Mouse (Mus musculus) heart, embryonic 13.5 days (tissue): Measurements from ENCODE around the gene Serpina3j. TPM values are rescaled to one million over a fixed set of nuclear protein-coding genes. Genes with fewer than 3 reads are reported as not detected.

ENCODE experiments used
- ATAC-seq: fragments of 200-750 bp; cut with Nextera tagmentation; 2 replicates; pipeline ENCODE4 v1.8.0; 2017; ENCODE audit warnings: moderate TSS enrichment; ENCODE audit not compliant: insufficient number of reproducible peaks, low FRiP score, low TSS enrichment; ENCODE audit errors: extremely low read depth
- H3K27ac ChIP-seq: fragments of 300-500 bp; sonication (generic); replicated peaks from 2 replicates; pipeline ENCODE4 v1.5.1; 2015; ENCODE audit warnings: moderate library complexity, mild to moderate bottlenecking, inconsistent platforms
- H3K27me3 ChIP-seq: fragments of 300-500 bp; sonication (generic); replicated peaks from 2 replicates; pipeline ENCODE4 v1.6.1; 2015; ENCODE audit warnings: mild to moderate bottlenecking, inconsistent platforms
- H3K36me3 ChIP-seq: fragments of 300-500 bp; sonication (generic); 2 replicates; pipeline ENCODE4 v1.6.1; 2015; ENCODE audit warnings: mild to moderate bottlenecking, inconsistent platforms
- H3K4me1 ChIP-seq: fragments of 300-500 bp; sonication (generic); 2 replicates; pipeline ENCODE4 v1.6.1; 2015; ENCODE audit warnings: inconsistent platforms
- H3K4me2 ChIP-seq: fragments of 300-500 bp; sonication (generic); 2 replicates; pipeline ENCODE4 v1.6.1; 2015; ENCODE audit warnings: inconsistent platforms, mild to moderate bottlenecking, moderate library complexity
- H3K4me3 ChIP-seq: fragments of 300-500 bp; sonication (generic); 2 replicates; pipeline ENCODE4 v1.5.1; 2015; ENCODE audit warnings: moderate library complexity, mild to moderate bottlenecking, inconsistent platforms
- H3K9ac ChIP-seq: fragments of 300-500 bp; sonication (generic); 2 replicates; pipeline ENCODE4 v1.6.1; 2015; ENCODE audit warnings: inconsistent platforms, mild to moderate bottlenecking, moderate library complexity
- H3K9me3 ChIP-seq: fragments of 300-500 bp; sonication (generic); 2 replicates; pipeline ENCODE4 v1.6.1; 2016; ENCODE audit warnings: inconsistent platforms
- WGBS: fragments of 180-500 bp; shearing (Covaris S2); methylation state at CpG from one replicate; pipeline ENCODE4 v1.1.7; 2015; ENCODE audit warnings: mixed read lengths; 5-methylcytosine and 5-hydroxymethylcytosine counted together
- polyA plus RNA-seq: library from polyadenylated mRNA; unstranded; fragments of >200 nt; fragmentation: Nextera tagmentation; extraction: Ambion mirVana; gene quantifications from 2 replicates; pipeline ENCODE4 v1.2.1, GENCODE M21; 2015

Serpina3j gene
- not detected in 2 replicates for polyA plus RNA-seq

GRCm38 (mm10) chr12:104314253-104314652, at the start of gene Serpina3j:
Gene Serpina3j, plus strand, starts transcription at chr12:104314553.
- Histone ChIP-seq H3K36me3 (no peaks in the 10 kb centered on the region), H3K9ac (no peak within 1 kb of the TSS), H3K4me1 (no peaks in the 10 kb centered on the region), H3K27ac (no peak within 1 kb of the TSS), H3K9me3 (peaks cover 15% of the 10 kb centered on the region; the same call in 1 of the 2 replicates), H3K4me2 (no peak within 1 kb of the TSS), H3K4me3 (no peak within 1 kb of the TSS), H3K27me3 (no peaks in the 10 kb centered on the region)
- whole genome bisulfite sequencing, result 55% methylated on average over 1 of the region's 1 CpGs
- ATAC-seq, result no peak

DNA sequence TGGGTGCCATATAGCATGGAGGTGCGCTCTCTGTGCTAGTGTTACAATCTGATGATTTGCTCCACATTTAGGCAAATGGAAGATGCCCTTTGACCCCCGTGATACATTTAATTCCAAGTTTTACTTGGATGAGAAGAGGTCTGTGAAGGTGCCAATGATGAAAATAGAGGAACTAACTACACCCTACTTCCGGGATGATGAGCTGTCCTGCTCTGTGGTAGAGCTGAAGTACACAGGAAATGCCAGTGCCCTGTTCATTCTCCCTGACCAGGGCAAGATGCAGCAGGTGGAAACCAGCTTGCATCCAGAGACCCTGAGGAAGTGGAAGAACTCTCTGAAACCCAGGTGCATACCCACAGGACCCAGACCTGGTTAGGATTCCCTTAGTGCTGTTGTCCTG, 48.0 kb upstream of the Serpina3j start:
- Histone ChIP-seq H3K4me3 (no peak overlapping the region), H3K9me3 (no peaks in the 10 kb centered on the region), H3K4me1 (peaks cover 7% of the 10 kb centered on the region), H3K36me3 (no peaks in the 10 kb centered on the region), H3K4me2 (no peak overlapping the region), H3K27me3 (no peaks in the 10 kb centered on the region), H3K27ac (no peak overlapping the region), H3K9ac (no peak overlapping the region)
- 75% methylated on average over 3 of the region's 3 CpGs for WGBS
- no peak for ATAC-seq

DNA sequence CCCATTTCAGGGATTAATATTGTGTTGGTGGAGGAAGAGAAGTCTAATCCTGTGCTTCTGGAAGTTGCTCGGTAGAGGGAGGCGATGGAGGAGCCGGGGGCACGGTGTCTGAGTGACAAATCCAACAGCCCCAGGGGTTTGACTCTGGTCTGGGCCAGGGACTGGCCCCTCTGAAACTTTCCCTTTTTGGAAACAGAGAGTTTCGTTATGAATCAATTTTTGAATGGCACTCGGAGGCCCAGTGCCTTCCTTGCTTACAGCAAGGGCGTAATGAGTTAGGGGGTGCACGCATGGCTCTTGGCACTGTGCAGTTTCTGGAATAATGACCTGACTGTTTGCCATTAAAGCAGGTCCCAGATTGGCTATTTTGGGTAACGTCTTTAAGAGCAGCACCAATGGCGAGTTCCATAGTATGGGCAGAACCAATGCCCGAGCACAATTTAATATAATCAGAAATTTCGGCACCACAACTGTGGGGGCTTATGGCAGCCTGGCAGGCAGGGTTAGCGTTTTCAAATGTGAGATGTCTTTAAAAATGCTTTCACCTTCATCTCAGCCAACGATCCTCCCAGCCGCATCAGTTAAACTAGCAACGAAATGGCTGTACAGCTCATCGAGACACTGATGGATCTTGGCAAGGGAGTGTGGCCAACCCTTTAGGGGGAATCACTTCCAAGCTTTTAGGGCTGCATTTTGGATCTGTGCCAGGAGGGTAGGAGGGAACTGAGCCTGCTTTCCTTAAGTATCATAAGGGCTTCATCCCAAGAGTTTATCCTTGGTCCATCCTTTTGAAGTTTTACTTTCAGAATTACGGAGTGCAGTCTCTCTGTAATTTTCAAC, 35.9 kb upstream of the Serpina3j start:
- no peaks in the 10 kb centered on the region for H3K4me1 ChIP-seq
- H3K4me3 ChIP-seq, result no peak overlapping the region
- no peak for ATAC-seq
- H3K4me2 ChIP-seq, result no peak overlapping the region
- no peak overlapping the region for H3K9ac ChIP-seq
- no peak overlapping the region for H3K27ac ChIP-seq
- H3K27me3 ChIP-seq, result no peaks in the 10 kb centered on the region
- H3K36me3 ChIP-seq, result no peaks in the 10 kb centered on the region
- H3K9me3 ChIP-seq, result no peaks in the 10 kb centered on the region
- WGBS, result 84% methylated on average over 18 of the region's 18 CpGs

DNA sequence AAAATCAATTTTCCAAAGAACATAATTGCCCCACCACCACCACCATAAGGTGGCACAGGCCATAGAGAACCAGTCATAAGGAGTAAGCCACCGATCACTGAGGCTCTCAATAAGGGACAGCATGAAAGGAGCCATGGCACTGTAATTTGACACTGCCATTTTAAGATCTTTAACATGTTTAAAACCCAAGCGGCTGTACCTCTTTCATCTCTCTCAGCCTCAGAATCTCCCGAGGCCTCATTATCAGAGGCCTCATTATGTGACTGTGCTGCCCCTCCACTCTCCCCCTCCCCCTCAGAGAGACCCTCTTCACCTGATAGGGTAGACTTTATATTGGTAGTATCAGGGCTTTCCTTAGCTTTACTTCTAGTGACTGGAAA, 35.3 kb upstream of the Serpina3j start:
- Histone ChIP-seq H3K4me3 (no peak overlapping the region), H3K9ac (no peak overlapping the region), H3K36me3 (no peaks in the 10 kb centered on the region), H3K27ac (no peak overlapping the region), H3K27me3 (no peaks in the 10 kb centered on the region), H3K9me3 (no peaks in the 10 kb centered on the region), H3K4me2 (no peak overlapping the region), H3K4me1 (no peaks in the 10 kb centered on the region)
- 21% methylated on average over 3 of the region's 3 CpGs for WGBS
- ATAC-seq, result no peak

- H3K4me1 ChIP-seq, result no peaks in the 10 kb centered on the region
- 0 out of 2 replicates have a peak, but pooled peaks cover 3% of the 10 kb centered on the region for H3K9me3 ChIP-seq
- no peak for ATAC-seq
- no peak overlapping the region for H3K27ac ChIP-seq
- H3K9ac ChIP-seq, result no peak overlapping the region
- 85% methylated on average over 11 of the region's 11 CpGs for WGBS
- H3K4me2 ChIP-seq, result no peak overlapping the region
- H3K27me3 ChIP-seq, result no peaks in the 10 kb centered on the region
- H3K36me3 ChIP-seq, result no peaks in the 10 kb centered on the region
- H3K4me3 ChIP-seq, result no peak overlapping the region
These were observed 31.0 kb upstream of the Serpina3j start for GRCm38 (mm10) chr12:104283380-104283779.

GRCm38 (mm10) chr12:104288336-104288735, 26.0 kb upstream of the Serpina3j start:
- no peak overlapping the region for H3K27ac ChIP-seq
- ATAC-seq, result no peak
- 0 out of 2 replicates have a peak, but pooled peaks cover 3% of the 10 kb centered on the region for H3K9me3 ChIP-seq
- H3K4me1 ChIP-seq, result no peaks in the 10 kb centered on the region
- H3K27me3 ChIP-seq, result no peaks in the 10 kb centered on the region
- H3K36me3 ChIP-seq, result no peaks in the 10 kb centered on the region
- no peak overlapping the region for H3K4me2 ChIP-seq
- no peak overlapping the region for H3K4me3 ChIP-seq
- no peak overlapping the region for H3K9ac ChIP-seq

GRCm38 (mm10) chr12:104289872-104290271, 24.5 kb upstream of the Serpina3j start:
- no peak overlapping the region for H3K4me3 ChIP-seq
- no peak for ATAC-seq
- WGBS, result 51% methylated on average over 4 of the region's 4 CpGs

GRCm38 (mm10) chr12:104293963-104294362, 20.4 kb upstream of the Serpina3j start:
- Histone ChIP-seq H3K4me1 (no peaks in the 10 kb centered on the region), H3K27ac (no peak overlapping the region), H3K4me3 (no peak overlapping the region), H3K9me3 (no peaks in the 10 kb centered on the region; the same call in 1 of the 2 replicates), H3K36me3 (no peaks in the 10 kb centered on the region), H3K27me3 (no peaks in the 10 kb centered on the region), H3K4me2 (no peak overlapping the region), H3K9ac (no peak overlapping the region)
- no peak for ATAC-seq
- 76% methylated on average over 2 of the region's 2 CpGs for WGBS

More at GRCm38 (mm10) chr12:104289872-104290271, 24.5 kb upstream of the Serpina3j start:
- Histone ChIP-seq H3K4me1 (no peaks in the 10 kb centered on the region), H3K36me3 (no peaks in the 10 kb centered on the region), H3K9me3 (peaks cover 3% of the 10 kb centered on the region; the same call in 1 of the 2 replicates), H3K9ac (no peak overlapping the region), H3K27me3 (no peaks in the 10 kb centered on the region), H3K27ac (no peak overlapping the region), H3K4me2 (no peak overlapping the region)

DNA sequence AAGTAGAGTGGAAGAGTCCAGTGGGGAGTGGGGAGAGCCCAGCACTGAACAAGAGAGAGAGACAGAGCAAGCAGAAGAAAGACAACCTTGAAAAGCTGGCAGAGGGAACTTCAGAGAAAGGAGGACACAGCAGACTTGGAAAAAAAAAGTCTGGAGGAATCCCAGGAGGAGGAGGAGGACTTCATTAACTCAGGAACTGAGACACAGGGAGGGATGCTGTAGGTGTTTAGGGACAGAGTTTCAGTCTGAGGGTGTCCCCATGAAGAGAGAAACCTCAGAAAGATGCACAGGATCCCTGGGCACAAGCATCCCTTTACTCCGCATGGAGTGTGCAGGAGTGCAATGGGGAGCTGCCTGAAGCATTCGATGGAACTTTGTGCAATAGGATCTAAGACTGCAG, 16.3 kb upstream of the Serpina3j start:
- no peaks in the 10 kb centered on the region for H3K27me3 ChIP-seq
- H3K27ac ChIP-seq, result no peak overlapping the region
- H3K4me2 ChIP-seq, result no peak overlapping the region
- H3K9me3 ChIP-seq, result no peaks in the 10 kb centered on the region; the same call in 1 of the 2 replicates
- 75% methylated on average over 2 of the region's 2 CpGs for WGBS
- H3K9ac ChIP-seq, result no peak overlapping the region
- no peak for ATAC-seq
- no peak overlapping the region for H3K4me3 ChIP-seq
- no peaks in the 10 kb centered on the region for H3K4me1 ChIP-seq
- no peaks in the 10 kb centered on the region for H3K36me3 ChIP-seq

DNA sequence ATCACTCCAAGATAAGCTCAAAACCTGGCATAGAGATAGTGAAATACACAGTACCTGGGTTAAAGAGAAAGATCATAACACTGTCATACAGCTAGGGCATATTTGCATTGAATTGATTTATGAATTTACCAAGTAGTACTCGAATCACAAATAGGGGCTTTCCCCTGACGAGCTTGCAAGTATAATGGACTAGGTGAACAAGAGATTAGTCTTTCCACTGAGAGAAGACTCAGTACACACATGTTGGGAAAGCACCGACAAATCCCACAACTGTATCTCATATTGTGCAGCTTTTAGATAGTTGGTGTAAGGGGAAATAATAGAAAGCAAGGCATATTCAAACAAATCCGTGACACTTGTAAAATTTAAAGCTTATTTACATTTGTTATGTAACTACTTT, 8.4 kb upstream of the Serpina3j start:
- Histone ChIP-seq H3K4me2 (no peak overlapping the region), H3K9ac (no peak overlapping the region), H3K27ac (no peak overlapping the region), H3K4me1 (no peaks in the 10 kb centered on the region), H3K9me3 (peaks cover 12% of the 10 kb centered on the region; the same call in 1 of the 2 replicates), H3K4me3 (no peak overlapping the region), H3K36me3 (no peaks in the 10 kb centered on the region), H3K27me3 (no peaks in the 10 kb centered on the region)
- 70% methylated on average over 4 of the region's 4 CpGs for WGBS
- ATAC-seq, result no peak

DNA sequence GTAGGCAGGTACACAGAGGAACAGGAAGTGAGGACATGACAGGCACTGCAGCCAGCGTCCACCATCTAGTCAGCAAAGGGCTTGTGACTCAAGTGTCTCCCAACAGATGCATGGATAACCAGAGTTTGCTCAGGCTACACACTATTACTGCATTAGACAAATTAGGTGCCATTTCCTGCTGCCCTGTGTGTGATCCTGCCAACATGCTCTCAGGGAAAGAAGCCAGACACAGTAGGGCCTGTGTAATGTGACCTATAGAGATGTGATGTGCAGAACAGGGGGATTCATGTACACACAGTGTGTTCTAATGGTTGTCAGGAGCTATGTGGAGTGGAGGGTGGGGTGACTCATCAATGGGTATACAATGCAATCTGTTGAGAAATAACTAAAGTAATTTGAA, 8.1 kb downstream of the Serpina3j start:
- H3K9ac ChIP-seq, result no peak overlapping the region
- 40% methylated on average over 1 of the region's 1 CpGs for WGBS
- no peaks in the 10 kb centered on the region for H3K27me3 ChIP-seq
- H3K36me3 ChIP-seq, result no peaks in the 10 kb centered on the region
- no peaks in the 10 kb centered on the region for H3K9me3 ChIP-seq
- no peak for ATAC-seq
- no peak overlapping the region for H3K4me3 ChIP-seq
- no peak overlapping the region for H3K27ac ChIP-seq
- H3K4me1 ChIP-seq, result no peaks in the 10 kb centered on the region
- H3K4me2 ChIP-seq, result no peak overlapping the region

DNA sequence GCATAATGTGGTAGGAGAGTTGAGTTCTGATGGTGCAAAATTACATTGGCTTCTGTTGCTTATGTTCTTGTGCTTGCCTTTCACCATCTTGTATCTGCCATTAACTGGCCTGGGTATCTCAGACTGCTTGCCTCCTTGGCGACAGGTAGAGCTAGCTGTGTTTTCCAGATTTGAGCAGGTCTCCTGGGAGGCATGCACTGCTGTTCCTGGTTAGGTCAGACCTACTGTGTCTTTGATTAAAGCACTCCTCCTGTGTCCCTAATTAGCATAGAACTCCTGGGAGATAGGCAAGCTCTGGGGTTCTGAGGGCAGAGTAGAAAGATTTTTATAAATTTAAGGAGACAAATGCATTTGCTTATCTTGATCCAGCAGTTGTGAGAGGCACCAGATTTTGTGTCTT, 17.3 kb downstream of the Serpina3j start:
- H3K4me3 ChIP-seq, result no peak overlapping the region
- no peak for ATAC-seq
- 30% methylated on average over 1 of the region's 1 CpGs for whole genome bisulfite sequencing

More for the DNA sequence above, 17.3 kb downstream of the Serpina3j start:
- no peaks in the 10 kb centered on the region for H3K36me3 ChIP-seq
- H3K9ac ChIP-seq, result no peak overlapping the region
- H3K9me3 ChIP-seq, result peaks cover 2% of the 10 kb centered on the region; the same call in 1 of the 2 replicates
- H3K27ac ChIP-seq, result no peak overlapping the region
- no peaks in the 10 kb centered on the region for H3K27me3 ChIP-seq
- H3K4me1 ChIP-seq, result no peaks in the 10 kb centered on the region
- no peak overlapping the region for H3K4me2 ChIP-seq
